Mouse (Mus musculus): ENCODE results near the gene Phf20.
A peak's percentile ranks its signal among the peaks of the same experiment; 100 is the strongest.

GRCm38 (mm10) chr2:156179046-156179795, 17.0 kb upstream of the Phf20 start:
- TF ChIP-seq CTCF (IDR thresholded peaks at IDR 0.05; ENCODE audit: control insufficient read depth, insufficient read depth, insufficient replicate concordance, low read depth, low read length): no peak
- TF ChIP-seq POLR2A (IDR thresholded peaks at IDR 0.05; ENCODE audit: control insufficient read depth, low read depth, low read length): peak; percentile 78

Measured in testis, adult 2 months (tissue).